Mouse (Mus musculus): ENCODE data around the gene Col16a1.

- TF ChIP-seq ZC3H11A (IDR thresholded peaks at IDR 0.05; ENCODE audit: borderline replicate concordance, low read depth, low read length) (no peak), CHD2 (IDR thresholded peaks at IDR 0.05; ENCODE audit: low read depth, low read length) (no peak), HCFC1 (IDR thresholded peaks at IDR 0.05; ENCODE audit: borderline replicate concordance, insufficient read depth, low read length) (no peak)
Measured at GRCm38 (mm10) chr4:130047331-130048202, at the start of gene Col16a1.

Measured in ES-E14 (cell line).